Mouse (Mus musculus) hindbrain, embryonic 10.5 days (tissue): Measurements from ENCODE around the gene Hes7. TPM values are rescaled to one million over a fixed set of nuclear protein-coding genes. Genes with fewer than 3 reads are reported as not detected.
A peak's percentile ranks its signal among the peaks of the same experiment; 100 is the strongest.

Source experiments
- DNase-seq: peaks from one replicate; pipeline ENCODE4 v3.0.0-alpha.2; 2017; ENCODE audit warnings: low spot score
- H3K27ac ChIP-seq: fragments of 300-500 bp; sonication (generic); 2 replicates; pipeline ENCODE4 v1.5.1; 2016; ENCODE audit warnings: mild to moderate bottlenecking, moderate library complexity
- H3K27me3 ChIP-seq: fragments of 300-500 bp; sonication (generic); 2 replicates; pipeline ENCODE4 v1.6.1; 2016; ENCODE audit warnings: mild to moderate bottlenecking; ENCODE audit not compliant: poor library complexity, insufficient read depth, severe bottlenecking
- H3K36me3 ChIP-seq: fragments of 300-500 bp; sonication (generic); 2 replicates; pipeline ENCODE4 v1.6.1; 2016; ENCODE audit warnings: mild to moderate bottlenecking, moderate library complexity
- H3K4me1 ChIP-seq: fragments of 300-500 bp; sonication (generic); replicated peaks from 2 replicates; pipeline ENCODE4 v1.6.1; 2016; ENCODE audit warnings: mild to moderate bottlenecking
- H3K4me3 ChIP-seq: fragments of 300-500 bp; sonication (generic); 2 replicates; pipeline ENCODE4 v1.5.1; 2016; ENCODE audit warnings: mild to moderate bottlenecking, moderate library complexity
- H3K9me3 ChIP-seq: fragments of 300-500 bp; sonication (generic); 2 replicates; pipeline ENCODE4 v1.6.1; 2016; ENCODE audit warnings: mild to moderate bottlenecking, moderate library complexity
- WGBS: fragments of 180-500 bp; shearing (Covaris S2); methylation state at CpG from one replicate; pipeline ENCODE4 v1.1.7; 2016; 5-methylcytosine and 5-hydroxymethylcytosine counted together
- polyA plus RNA-seq: library from polyadenylated mRNA; unstranded; fragments of >200 nt; fragmentation: Nextera tagmentation; extraction: Ambion mirVana; gene quantifications from 2 replicates; pipeline ENCODE4 v1.2.1, GENCODE M21; 2016

The Hes7 gene
- polyA plus RNA-seq, 1 experiment from 2014 or later: 0.48 TPM

GRCm38 (mm10) chr11:69171626-69172025 is 51.4 kb downstream of the Hes7 start:
- H3K4me3 ChIP-seq: no peak overlapping the region
- WGBS: 26% methylated on average over 7 of the region's 7 CpGs
- no peaks in the 10 kb centered on the region for H3K36me3 ChIP-seq
- H3K27me3 ChIP-seq: no peaks in the 10 kb centered on the region; the same call in 1 of the 2 replicates
- H3K4me1 ChIP-seq: no peaks in the 10 kb centered on the region
- DNase-seq: peak; percentile 42
- H3K9me3 ChIP-seq: no peaks in the 10 kb centered on the region
- H3K27ac ChIP-seq: no peak overlapping the region

DNA sequence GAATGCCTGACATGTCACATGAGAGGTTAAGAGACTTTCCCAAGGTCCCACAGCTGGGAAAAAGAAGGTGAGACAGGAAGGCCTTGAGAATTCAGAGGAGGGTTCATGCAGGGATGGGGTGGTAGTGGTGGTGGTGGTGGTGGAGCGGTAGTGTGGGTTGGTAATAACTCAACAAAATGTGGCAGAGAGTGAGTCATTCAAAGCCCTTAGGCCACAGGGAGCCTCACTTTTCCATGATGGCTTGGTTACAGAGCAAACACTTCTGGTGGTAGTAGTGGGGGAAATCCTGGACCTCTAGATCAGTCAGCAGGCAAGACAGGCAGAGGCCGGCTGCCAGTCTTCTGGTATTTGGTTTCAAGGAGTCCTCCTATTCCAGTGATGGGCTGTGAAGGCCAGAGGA is 52.4 kb downstream of the Hes7 start:
- no peak for DNase-seq
- Histone ChIP-seq H3K27ac (no peak overlapping the region), H3K9me3 (no peaks in the 10 kb centered on the region), H3K36me3 (no peaks in the 10 kb centered on the region), H3K4me3 (no peak overlapping the region), H3K4me1 (no peaks in the 10 kb centered on the region), H3K27me3 (no peaks in the 10 kb centered on the region; the same call in 1 of the 2 replicates)
- 93% methylated on average over 2 of the region's 2 CpGs for WGBS

Other genes with a start within 250 kb of the Hes7 start
- 56.3 and 57.7 TPM in 2 replicates for gene Ndel1, start 248.5 kb upstream of the Hes7 start, polyA plus RNA-seq
- gene Rnf222, start 231.9 kb upstream of the Hes7 start, polyA plus RNA-seq: 0.07 TPM in 1 of 2 replicates, not detected in the other
- gene Rpl26, start 218.8 kb upstream of the Hes7 start, polyA plus RNA-seq: 904 and 972 TPM in 2 replicates
- not detected in 2 replicates for gene Odf4, start 193.3 kb upstream of the Hes7 start, polyA plus RNA-seq
- gene Arhgef15, start 162.9 kb upstream of the Hes7 start, polyA plus RNA-seq: 7.9 and 8.6 TPM in 2 replicates
- 2.0 and 2.5 TPM in 2 replicates for gene Slc25a35, start 152.3 kb upstream of the Hes7 start, polyA plus RNA-seq
- gene Rangrf, start 145.2 kb upstream of the Hes7 start, polyA plus RNA-seq: 69.7 and 78.1 TPM in 2 replicates
- 40.6 and 57.3 TPM in 2 replicates for gene Pfas, start 111.9 kb upstream of the Hes7 start, polyA plus RNA-seq
- gene Ctc1, start 104.5 kb upstream of the Hes7 start, polyA plus RNA-seq: 89.8 and 90.9 TPM in 2 replicates
- gene Aurkb, start 74.8 kb upstream of the Hes7 start, polyA plus RNA-seq: 184 and 228 TPM in 2 replicates
- 8.5 and 12.6 TPM in 2 replicates for gene Borcs6, start 60.7 kb upstream of the Hes7 start, polyA plus RNA-seq
- gene Tmem107, start 49.6 kb upstream of the Hes7 start, polyA plus RNA-seq: 56.6 and 57.6 TPM in 2 replicates
- gene Vamp2, start 31.9 kb upstream of the Hes7 start, polyA plus RNA-seq: 67.1 and 108 TPM in 2 replicates
- gene Per1, start 25.2 kb upstream of the Hes7 start, polyA plus RNA-seq: 7.8 and 9.8 TPM in 2 replicates
- 0.13 TPM in 1 of 2 replicates, not detected in the other for gene 9130213A22Rik, start 2.2 kb downstream of the Hes7 start, polyA plus RNA-seq
- gene Aloxe3, start 5.5 kb downstream of the Hes7 start, polyA plus RNA-seq: 0.22 TPM in 1 of 2 replicates, not detected in the other
- not detected in 2 replicates for gene Alox12b, start 36.6 kb downstream of the Hes7 start, polyA plus RNA-seq
- 0.10 TPM in 1 of 2 replicates, not detected in the other for gene Alox8, start 77.4 kb downstream of the Hes7 start, polyA plus RNA-seq
- 0.06 and 0.09 TPM in 2 replicates for gene Gucy2e, start 116.6 kb downstream of the Hes7 start, polyA plus RNA-seq
- gene Cntrob, start 203.4 kb downstream of the Hes7 start, polyA plus RNA-seq: 34.2 and 36.7 TPM in 2 replicates
- 189 and 208 TPM in 2 replicates for gene Trappc1, start 203.6 kb downstream of the Hes7 start, polyA plus RNA-seq
- 1.2 and 2.7 TPM in 2 replicates for gene Kcnab3, start 205.9 kb downstream of the Hes7 start, polyA plus RNA-seq
- gene Rnf227, start 220.1 kb downstream of the Hes7 start, polyA plus RNA-seq: 18.0 and 19.9 TPM in 2 replicates
- gene Chd3, start 249.0 kb downstream of the Hes7 start, polyA plus RNA-seq: 45.1 and 46.9 TPM in 2 replicates